Mouse (Mus musculus) heart, postnatal 36 days (tissue): ENCODE results near the gene Supt20. TPM values are rescaled to one million over a fixed set of nuclear protein-coding genes. Genes with fewer than 3 reads are reported as not detected.
"Not testable (repeated sequence)": the region's sequence is repeated elsewhere in the genome, so short reads cannot be mapped to it uniquely, and the experiment has no call there.

Source experiments
- DNase-seq, 2 experiments: peaks; one replicate each; pipeline ENCODE4 v3.0.0; 2021 to 2022
- intact Hi-C: fragments of 180-260 bp; cut with DNase I; formaldehyde crosslinking; loops from one replicate; pipeline ENCODE4 v1.15.1; 2025
- total RNA-seq, 2 experiments: library from RNA; stranded (reverse); gene quantifications; 2 replicates each; pipeline ENCODE4 v1.2.3; 2021

The Supt20 gene
- total RNA-seq, 2 experiments from 2014 or later: 19.9 to 20.6 TPM

- no peak for DNase-seq
- intact Hi-C loops: no loop called here
These were observed 49.4 kb downstream of the Supt20 start for GRCm38 (mm10) chr3:54741965-54742364.

GRCm38 (mm10) chr3:54745799-54746198, 53.2 kb downstream of the Supt20 start:
- intact Hi-C loops: no loop called here
- no peak for DNase-seq

- intact Hi-C loops: no loop called here
- no peak for DNase-seq
These were observed 60.8 kb downstream of the Supt20 start for GRCm38 (mm10) chr3:54753411-54753810.

- peak; percentile 63 to 65 for DNase-seq
- intact Hi-C loops: no loop called here
These were observed 62.8 kb downstream of the Supt20 start, which contains the start of gene Smad9 for GRCm38 (mm10) chr3:54755145-54756041. TSS of gene Smad9 (plus strand) at chr3:54755582.

- DNase-seq: peak; percentile 8 to 17
- intact Hi-C loops: no loop called here
These were observed 63.5 kb downstream of the Supt20 start for GRCm38 (mm10) chr3:54756058-54756457.

- intact Hi-C loops: no loop called here
- DNase-seq: no peak
These were observed 64.8 kb downstream of the Supt20 start for GRCm38 (mm10) chr3:54757446-54757845.

GRCm38 (mm10) chr3:54759211-54759610, 66.6 kb downstream of the Supt20 start:
- no peak for DNase-seq
- intact Hi-C loops: no loop called here

GRCm38 (mm10) chr3:54760321-54761115, 67.9 kb downstream of the Supt20 start:
- intact Hi-C loops: no loop called here

GRCm38 (mm10) chr3:54761258-54761657, 68.7 kb downstream of the Supt20 start:
- no peak for DNase-seq
- intact Hi-C loops: no loop called here

More at GRCm38 (mm10) chr3:54760321-54761115, 67.9 kb downstream of the Supt20 start:
- DNase-seq: no peak

- DNase-seq: peak; percentile 21 to 36
- intact Hi-C loops: no loop called here
These were observed 71.8 kb downstream of the Supt20 start for GRCm38 (mm10) chr3:54764418-54764817.

- intact Hi-C loops, DNase-seq: not testable (repeated sequence)
These were observed 72.9 kb downstream of the Supt20 start for GRCm38 (mm10) chr3:54765521-54765920.

GRCm38 (mm10) chr3:54766034-54766433, 73.4 kb downstream of the Supt20 start:
- DNase-seq: no peak
- intact Hi-C loops: no loop called here

- intact Hi-C loops: no loop called here
- DNase-seq: no peak
These were observed 74.2 kb downstream of the Supt20 start for GRCm38 (mm10) chr3:54766811-54767210.

- DNase-seq: no peak
- intact Hi-C loops: no loop called here
These were observed 76.0 kb downstream of the Supt20 start for GRCm38 (mm10) chr3:54768592-54768991.

GRCm38 (mm10) chr3:54769349-54770275, 77.0 kb downstream of the Supt20 start:
- DNase-seq: no peak
- intact Hi-C loops: no loop called here

GRCm38 (mm10) chr3:54773613-54774012, 81.0 kb downstream of the Supt20 start:
- no peak for DNase-seq
- intact Hi-C loops: no loop called here

GRCm38 (mm10) chr3:54775989-54776631, 83.5 kb downstream of the Supt20 start:
- no peak for DNase-seq
- intact Hi-C loops: no loop called here
